Mouse (Mus musculus) neural tube, embryonic 12.5 days (tissue): ENCODE results near the gene Cpb2. TPM values are rescaled to one million over a fixed set of nuclear protein-coding genes. Genes with fewer than 3 reads are reported as not detected.

Experiments
- ATAC-seq: fragments of 200-750 bp; cut with Nextera tagmentation; 2 replicates; pipeline ENCODE4 v1.8.0; 2017; ENCODE audit warnings: low read depth, mild to moderate bottlenecking, moderate TSS enrichment, moderate library complexity; ENCODE audit not compliant: low FRiP score
- H3K27ac ChIP-seq: fragments of 300-500 bp; sonication (generic); 2 replicates; pipeline ENCODE4 v1.5.1; 2016
- H3K27me3 ChIP-seq: fragments of 300-500 bp; sonication (generic); replicated peaks from 2 replicates; pipeline ENCODE4 v1.6.1; 2016; ENCODE audit warnings: mild to moderate bottlenecking
- H3K36me3 ChIP-seq: fragments of 300-500 bp; sonication (generic); 2 replicates; pipeline ENCODE4 v1.6.1; 2016; ENCODE audit warnings: mild to moderate bottlenecking
- H3K4me1 ChIP-seq: fragments of 300-500 bp; sonication (generic); 2 replicates; pipeline ENCODE4 v1.6.1; 2016
- H3K4me2 ChIP-seq: fragments of 300-500 bp; sonication (generic); replicated peaks from 2 replicates; pipeline ENCODE4 v1.6.1; 2016; ENCODE audit warnings: mild to moderate bottlenecking
- H3K4me3 ChIP-seq: fragments of 300-500 bp; sonication (generic); 2 replicates; pipeline ENCODE4 v1.5.1; 2016
- H3K9ac ChIP-seq: fragments of 300-500 bp; sonication (generic); 2 replicates; pipeline ENCODE4 v1.6.1; 2016; ENCODE audit warnings: mild to moderate bottlenecking
- H3K9me3 ChIP-seq: fragments of 300-500 bp; sonication (generic); 2 replicates; pipeline ENCODE4 v1.6.1; 2016; ENCODE audit warnings: mild to moderate bottlenecking
- WGBS: fragments of 180-500 bp; shearing (Covaris S2); methylation state at CpG from one replicate; pipeline ENCODE4 v1.1.7; 2016; 5-methylcytosine and 5-hydroxymethylcytosine counted together
- microRNA-seq: library from miRNA; unstranded; fragments of <30 nt; microRNA quantifications from one replicate; pipeline ENCODE4, GENCODE M21; 2017
- polyA plus RNA-seq: library from polyadenylated mRNA; unstranded; fragments of >200 nt; fragmentation: Nextera tagmentation; extraction: Ambion mirVana; gene quantifications from 2 replicates; pipeline ENCODE4 v1.2.1, GENCODE M21; 2016

The Cpb2 gene
- polyA plus RNA-seq, 1 experiment from 2014 or later = 0.32 TPM

DNA sequence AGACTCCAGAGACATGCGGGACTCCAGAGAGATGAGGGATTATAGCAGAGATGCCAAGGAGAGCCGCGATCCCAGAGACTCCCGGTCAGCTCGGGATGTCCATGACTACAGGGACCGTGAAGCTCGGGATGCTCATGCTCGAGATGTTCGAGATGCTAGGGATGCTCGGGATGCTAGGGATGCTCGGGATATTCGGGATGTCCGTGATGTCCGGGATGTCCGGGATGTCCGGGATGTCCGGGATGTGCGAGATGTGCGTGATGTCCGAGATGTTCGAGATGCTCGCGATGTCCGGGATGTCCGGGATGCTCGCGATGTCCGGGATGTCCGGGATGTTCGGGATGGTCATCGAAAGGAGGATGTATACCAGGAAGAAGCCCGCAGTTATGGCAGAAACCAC, 81.3 kb downstream of the Cpb2 start:
- 96% methylated on average over 32 of the region's 32 CpGs for WGBS
- Histone ChIP-seq H3K9me3 (no peaks in the 10 kb centered on the region), H3K36me3 (peaks cover 52% of the 10 kb centered on the region)

DNA sequence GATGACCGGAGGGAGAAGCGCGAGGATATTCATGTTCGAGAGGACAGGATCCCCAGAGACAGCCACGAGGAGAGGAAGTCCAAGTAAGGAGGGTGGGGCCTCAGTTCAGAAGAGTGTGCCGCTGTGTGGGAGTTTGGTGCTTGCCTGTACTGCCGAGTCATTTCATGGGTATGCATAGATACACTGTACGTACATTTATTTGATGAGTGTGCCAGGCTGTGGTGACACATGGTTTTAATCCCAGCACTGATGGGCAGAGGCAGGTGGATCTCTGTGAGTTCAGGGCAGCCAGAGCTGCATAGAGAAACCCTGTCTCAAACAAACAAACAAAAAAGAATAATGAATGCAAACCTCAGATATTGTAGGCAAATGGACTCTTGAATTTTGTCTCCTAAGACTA, 86.0 kb downstream of the Cpb2 start:
- H3K9ac ChIP-seq = no peak overlapping the region
- no peak for ATAC-seq

More for the DNA sequence above, 81.3 kb downstream of the Cpb2 start:
- ATAC-seq = no peak
- no peak overlapping the region for H3K9ac ChIP-seq
- no peak overlapping the region for H3K27ac ChIP-seq
- no peaks in the 10 kb centered on the region for H3K4me1 ChIP-seq
- no peak overlapping the region for H3K4me3 ChIP-seq
- no peak overlapping the region for H3K4me2 ChIP-seq
- no peaks in the 10 kb centered on the region for H3K27me3 ChIP-seq

DNA sequence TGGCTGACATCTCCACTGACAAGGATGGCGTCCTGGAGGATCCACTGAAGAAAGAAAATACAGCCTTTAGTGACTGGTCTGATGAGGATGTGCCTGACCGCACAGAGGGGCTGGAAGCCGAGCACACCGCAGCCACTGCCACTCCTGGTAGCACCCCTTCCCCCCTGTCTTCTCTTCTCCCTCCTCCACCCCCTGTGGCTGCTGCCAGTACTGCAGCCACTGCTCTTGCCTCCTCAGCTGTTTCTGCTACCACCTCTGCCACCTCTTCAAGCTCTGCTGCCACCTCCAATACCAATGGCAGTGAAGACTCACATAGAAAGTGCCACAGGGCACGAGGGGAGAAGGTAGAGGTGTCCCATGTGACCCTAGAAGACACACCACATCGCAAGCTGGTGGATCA, 88.5 kb downstream of the Cpb2 start:
- Histone ChIP-seq H3K4me2 (no peak overlapping the region), H3K4me1 (no peaks in the 10 kb centered on the region), H3K9ac (no peak overlapping the region), H3K4me3 (no peak overlapping the region), H3K36me3 (peaks cover 55% of the 10 kb centered on the region), H3K27me3 (no peaks in the 10 kb centered on the region), H3K9me3 (no peaks in the 10 kb centered on the region), H3K27ac (no peak overlapping the region)
- ATAC-seq = no peak
- WGBS = 87% methylated on average over 6 of the region's 6 CpGs

More for the DNA sequence above, 86.0 kb downstream of the Cpb2 start:
- no peaks in the 10 kb centered on the region for H3K9me3 ChIP-seq
- no peaks in the 10 kb centered on the region for H3K4me1 ChIP-seq
- no peak overlapping the region for H3K4me2 ChIP-seq
- no peaks in the 10 kb centered on the region for H3K27me3 ChIP-seq
- WGBS = 85% methylated on average over 8 of the region's 8 CpGs
- no peak overlapping the region for H3K4me3 ChIP-seq
- H3K27ac ChIP-seq = no peak overlapping the region
- peaks cover 70% of the 10 kb centered on the region for H3K36me3 ChIP-seq

Small RNA genes within 50 kb of the gene (microRNA-seq; reads per million reads assigned to microRNA genes)
- not detected for gene Gm44482

Other genes with a start within 250 kb of the Cpb2 start
- gene Rubcnl, start 226.3 kb upstream of the Cpb2 start, polyA plus RNA-seq = 0.14 and 0.42 TPM in 2 replicates
- 0.08 TPM in 2 replicates for gene Lrrc63, start 111.4 kb upstream of the Cpb2 start, polyA plus RNA-seq
- gene Lcp1, start 111.2 kb upstream of the Cpb2 start, polyA plus RNA-seq = 23.2 and 27.1 TPM in 2 replicates
- gene Zc3h13, start 42.1 kb downstream of the Cpb2 start, polyA plus RNA-seq = 42.5 and 46.2 TPM in 2 replicates
- gene Siah3, start 213.7 kb downstream of the Cpb2 start, polyA plus RNA-seq = 2.8 and 3.7 TPM in 2 replicates